Mouse (Mus musculus) adipocyte (in vitro differentiated cells): ENCODE measurements around the gene Bcan.

Experiments
- DNase-seq: peaks from one replicate; pipeline ENCODE4 v3.0.0-alpha.2; 2016; ENCODE audit warnings: low spot score

Bcan gene

GRCm38 (mm10) chr3:88000181-88000580 lies at the start of gene Bcan:
Gene Bcan, minus strand, starts transcription at chr3:88000230.
- no peak for DNase-seq

GRCm38 (mm10) chr3:88049532-88049931 lies 49.5 kb upstream of the Bcan start:
- no peak for DNase-seq

GRCm38 (mm10) chr3:88042661-88043421 lies 42.8 kb upstream of the Bcan start, which contains the start of gene Gpatch4:
Gene Gpatch4, plus strand, starts transcription at chr3:88043108.
- peak; percentile 96 for DNase-seq

GRCm38 (mm10) chr3:88035561-88036293 lies 35.7 kb upstream of the Bcan start:
- DNase-seq = no peak

GRCm38 (mm10) chr3:88033506-88033905 lies 33.5 kb upstream of the Bcan start:
- DNase-seq = no peak

GRCm38 (mm10) chr3:88030608-88031395 lies 30.8 kb upstream of the Bcan start:
- peak; percentile 45 for DNase-seq

- no peak for DNase-seq
Measured at GRCm38 (mm10) chr3:88027434-88028186, 27.6 kb upstream of the Bcan start, which contains the start of gene Hapln2. Gene Hapln2, minus strand, starts transcription at chr3:88027583.

GRCm38 (mm10) chr3:88026823-88027222 lies 26.8 kb upstream of the Bcan start:
- DNase-seq = no peak

GRCm38 (mm10) chr3:88023192-88024074 lies 23.4 kb upstream of the Bcan start:
- no peak for DNase-seq

- no peak for DNase-seq
Measured at GRCm38 (mm10) chr3:88022322-88023191, 22.5 kb upstream of the Bcan start.

- DNase-seq = peak; percentile 24
Measured at GRCm38 (mm10) chr3:88010634-88011265, 10.7 kb upstream of the Bcan start.

GRCm38 (mm10) chr3:88005822-88006786 lies 6.1 kb upstream of the Bcan start:
- DNase-seq = no peak

GRCm38 (mm10) chr3:88002291-88002976 lies 2.4 kb upstream of the Bcan start:
- peak; percentile 71 for DNase-seq

- no peak for DNase-seq
Measured at GRCm38 (mm10) chr3:88000816-88001595, 976 bp upstream of the Bcan start.

- no peak for DNase-seq
Measured at GRCm38 (mm10) chr3:87999243-87999895, 661 bp downstream of the Bcan start.

GRCm38 (mm10) chr3:87998747-87999146 lies 1.3 kb downstream of the Bcan start:
- DNase-seq = no peak
